Mouse (Mus musculus) hematopoietic stem cell, adult 5-6 weeks (primary cell): ENCODE measurements at regions not wholly inside any gene's neighbourhood (a gene's known extent, or its start where the extent isn't known, plus 50 kb on each side); places are given as distances from the start of the nearest gene placed in this dataset.

Source experiments
- ATAC-seq, 2 experiments: fragments of 125-278 bp in 1 of 2; replicated peaks in 1 of 2; 2 replicates each; pipeline ENCODE4 v1.8.0; 2016 to 2017; ENCODE audit warnings: inconsistent platforms in 2 of 2, mild to moderate bottlenecking in 2 of 2, moderate number of reproducible peaks in 2 of 2, low read depth in 1 of 2, moderate TSS enrichment in 1 of 2; ENCODE audit not compliant: low FRiP score in 2 of 2, poor library complexity in 2 of 2, severe bottlenecking in 2 of 2, insufficient read depth in 1 of 2, low TSS enrichment in 1 of 2

DNA sequence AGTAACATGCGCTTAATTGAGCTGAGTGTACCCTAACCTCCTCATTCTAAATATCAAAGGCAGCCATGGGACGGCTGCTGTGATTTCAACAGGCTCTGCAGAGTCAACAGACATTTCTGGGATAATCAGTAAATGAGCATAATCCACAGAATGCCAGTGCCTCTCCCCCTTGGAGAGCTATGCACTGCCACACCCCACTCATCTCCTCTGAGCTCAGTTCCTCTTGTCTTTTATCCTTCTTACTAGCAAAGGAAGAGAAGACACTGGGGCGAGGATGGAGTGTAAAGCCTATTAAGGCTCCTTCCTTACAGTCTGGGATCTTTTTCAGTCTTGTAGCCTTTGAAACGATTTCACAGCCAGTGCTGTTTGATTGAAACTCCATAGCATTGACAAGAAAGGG, 90.9 kb downstream of the Kctd12 start:
- ATAC-seq, result no peak

DNA sequence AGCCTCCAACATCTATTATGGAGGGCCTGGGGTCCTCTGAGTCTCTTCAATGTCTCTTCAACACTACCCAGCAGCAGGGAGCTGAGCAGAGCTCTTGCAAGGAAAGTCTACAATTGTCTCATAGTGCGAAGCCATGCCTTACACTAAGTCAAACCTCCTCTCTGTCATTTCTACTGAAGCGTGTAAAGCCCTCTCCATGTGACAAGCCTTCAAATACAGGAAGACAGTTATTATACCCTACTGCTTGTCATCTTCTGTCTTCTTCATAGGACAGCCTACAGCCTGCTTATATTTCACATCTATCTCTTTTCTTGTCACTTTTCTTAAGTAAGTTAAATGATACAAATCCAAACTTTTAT, 97.2 kb downstream of the Kctd12 start:
- no peak for ATAC-seq

DNA sequence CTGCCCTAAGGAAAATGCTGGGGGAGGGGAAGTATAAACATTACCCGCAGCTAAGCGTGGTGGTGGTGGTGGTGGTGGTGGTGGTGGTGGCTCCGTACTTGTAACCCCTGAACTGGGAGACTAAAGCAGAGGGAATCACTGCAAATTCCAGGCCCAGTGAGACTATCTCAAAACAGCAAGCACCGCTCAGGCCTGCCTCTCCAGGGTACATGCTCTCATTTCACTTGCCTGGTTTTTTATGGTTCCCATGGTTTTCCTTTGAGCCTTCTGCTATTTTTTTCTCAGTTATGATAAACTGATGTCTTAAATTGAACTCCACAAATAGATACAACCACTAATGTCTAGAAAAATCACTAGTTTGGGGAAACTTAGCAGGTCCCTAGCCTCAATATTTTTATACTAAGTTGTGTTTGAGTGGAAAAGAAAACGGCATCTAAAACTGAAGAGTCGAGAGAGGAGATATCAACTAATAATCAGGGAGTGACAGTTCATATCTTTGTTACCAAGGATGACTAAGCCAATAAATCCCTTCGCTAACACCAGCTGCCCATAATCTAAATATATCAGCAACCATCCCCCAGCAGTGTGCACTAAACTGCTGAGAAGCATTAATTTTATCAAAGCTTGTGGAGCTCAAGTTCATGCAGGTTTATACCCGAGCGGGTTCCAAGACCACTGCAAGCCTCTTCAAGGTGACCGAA, 97.7 kb downstream of the Kctd12 start:
- ATAC-seq, result no peak

DNA sequence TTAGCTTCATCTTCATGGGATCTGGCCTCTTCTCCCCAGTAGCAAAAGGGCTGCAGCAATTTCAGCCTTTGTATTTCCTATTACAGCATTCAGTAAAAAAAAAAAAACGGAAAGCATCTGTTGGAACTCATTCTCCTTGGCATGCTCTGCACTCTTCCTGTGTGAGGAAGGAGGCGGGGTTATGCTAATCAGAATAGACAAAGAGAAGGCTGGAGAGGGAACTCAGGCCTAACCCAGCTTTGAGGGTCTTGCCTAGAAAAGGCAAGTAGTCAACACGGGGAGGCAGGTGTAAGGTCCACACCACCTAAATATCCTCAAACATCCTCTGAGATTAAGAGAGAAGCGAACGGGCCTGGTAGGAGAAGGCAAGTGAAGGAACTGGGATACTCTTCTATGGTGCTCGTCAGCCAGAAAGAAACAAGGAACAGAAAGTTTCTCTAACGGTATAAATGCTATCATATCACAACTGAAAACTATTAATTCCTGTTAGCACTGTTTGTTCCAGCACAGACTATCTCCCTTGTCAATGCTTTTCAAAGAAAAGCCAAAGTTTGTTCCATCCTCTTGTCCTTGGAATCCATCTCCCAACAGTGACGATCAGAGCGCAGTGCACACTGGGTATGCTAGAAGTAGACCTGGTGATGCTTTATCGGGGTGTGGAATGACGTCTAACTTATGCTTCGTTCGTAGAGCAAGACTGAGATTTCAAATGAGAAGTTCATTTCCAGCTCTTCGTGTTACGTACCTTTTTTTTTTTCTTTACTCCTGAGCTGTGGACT, 98.9 kb downstream of the Kctd12 start:
- ATAC-seq, result peak; percentile 96 to 97

DNA sequence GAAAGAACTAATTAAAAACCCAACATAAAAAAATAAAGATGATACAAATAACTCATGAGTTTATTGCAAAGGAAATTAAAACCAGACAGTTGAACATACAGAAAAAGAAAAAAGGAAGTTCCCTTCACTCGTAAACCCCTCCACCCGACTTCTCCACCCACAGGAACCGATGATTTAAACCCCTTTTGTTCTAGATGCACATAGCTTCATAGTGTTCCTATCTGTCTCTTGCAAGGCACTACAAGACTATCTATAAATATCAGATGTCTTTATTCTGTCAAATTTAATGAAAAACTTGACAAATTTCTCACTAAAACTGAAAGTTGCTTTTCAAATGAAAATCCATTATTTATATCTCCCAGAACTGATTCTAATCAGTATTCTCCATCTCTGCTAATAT, 100.2 kb downstream of the Kctd12 start:
- peak; percentile 41 to 44; a peak in 1 of 4 replicates for ATAC-seq

DNA sequence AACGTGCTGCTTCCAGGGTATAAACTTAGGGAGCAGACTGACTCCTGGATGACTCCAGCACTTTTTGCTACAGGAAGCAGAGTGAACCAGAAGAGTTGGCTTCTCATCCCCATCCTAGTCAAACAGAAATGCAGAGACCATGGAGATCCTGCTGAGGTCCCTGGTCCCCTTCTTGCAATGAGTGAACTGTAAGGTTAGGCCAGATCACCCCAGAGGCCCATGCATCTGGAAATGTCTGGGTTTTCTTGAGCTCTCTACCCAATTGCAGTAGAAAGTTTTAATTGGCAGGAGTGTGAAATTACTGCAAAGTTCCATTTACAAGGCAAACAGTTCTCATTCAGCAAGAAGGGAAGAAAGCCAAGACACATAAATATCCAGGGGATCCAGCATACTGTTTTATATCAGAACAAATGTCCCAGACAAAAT, 101.8 kb downstream of the Kctd12 start:
- ATAC-seq, result no peak

DNA sequence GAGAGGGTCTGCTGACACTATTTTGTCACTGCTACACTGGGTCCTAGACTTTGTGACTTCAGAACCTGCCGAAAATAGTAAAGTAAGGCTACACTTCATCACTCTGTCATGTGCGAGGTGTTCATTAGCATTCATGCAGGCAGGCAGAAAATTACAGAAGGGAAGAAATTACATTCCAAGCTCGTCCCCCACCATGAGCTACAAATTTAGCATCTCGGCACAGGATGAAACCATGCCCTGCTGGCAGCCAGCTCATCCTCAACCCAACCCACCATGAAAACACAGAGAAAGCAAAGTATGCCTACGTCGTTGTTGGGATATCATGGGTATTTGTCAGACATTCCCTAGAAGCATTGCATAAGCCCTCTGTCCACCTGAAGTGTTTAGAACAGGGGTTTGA, 103.9 kb downstream of the Kctd12 start:
- ATAC-seq, result no peak

DNA sequence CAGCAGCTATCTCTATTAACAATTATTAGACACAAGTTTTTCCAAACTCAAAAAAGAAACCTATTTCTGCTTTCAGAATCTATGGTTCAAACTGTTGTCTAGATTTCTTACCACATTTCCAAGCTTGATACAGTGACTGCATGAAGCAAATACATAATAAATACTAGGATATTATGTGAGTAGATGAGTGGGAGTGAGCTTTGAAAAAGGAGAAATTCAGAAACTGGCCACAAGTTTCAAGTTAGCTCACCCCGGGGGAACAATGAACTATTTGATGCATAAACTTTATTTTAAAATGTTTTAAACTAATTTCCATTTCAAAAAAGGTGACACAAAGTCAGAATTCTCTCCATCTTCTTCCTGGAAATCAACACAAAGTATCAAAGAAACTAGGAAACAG, 114.3 kb downstream of the Kctd12 start:
- ATAC-seq, result no peak

DNA sequence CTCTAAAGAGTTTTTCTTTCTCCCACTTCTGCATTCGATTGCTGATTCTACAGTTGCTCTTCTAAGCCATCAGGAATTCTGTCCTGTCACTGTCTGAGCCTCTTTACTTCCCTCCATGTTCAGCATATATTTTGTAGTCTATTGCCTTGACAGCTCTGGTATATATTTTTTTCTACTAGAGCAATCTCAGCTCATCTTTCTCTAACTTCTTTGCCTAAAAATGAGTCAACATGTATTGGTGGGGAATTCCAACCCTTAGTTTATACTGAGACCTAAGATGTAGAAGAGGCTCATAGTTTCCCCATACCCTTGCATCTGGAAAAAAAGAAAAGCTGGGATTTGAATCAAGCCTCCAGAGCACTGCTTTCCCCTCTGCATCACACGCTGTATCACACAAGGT, 114.7 kb downstream of the Kctd12 start:
- no peak for ATAC-seq

DNA sequence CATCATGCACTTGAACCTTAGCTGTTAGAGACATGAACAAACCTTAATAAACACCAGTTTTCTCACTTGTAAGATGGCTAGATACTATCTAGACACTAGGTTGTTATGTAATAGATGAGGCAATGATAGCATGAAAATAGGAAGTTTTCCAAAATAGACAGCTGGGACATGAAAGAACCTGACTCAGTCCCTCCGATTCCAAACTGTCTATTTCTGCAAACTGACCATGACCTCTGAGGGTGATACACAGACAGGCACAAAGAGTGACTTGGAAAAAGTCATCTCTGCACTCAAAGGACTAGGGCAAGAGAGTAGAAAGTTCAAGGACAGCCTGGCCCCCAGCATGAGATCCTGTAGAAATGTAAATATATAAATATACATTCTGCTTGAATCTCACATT, 115.9 kb downstream of the Kctd12 start:
- ATAC-seq, result no peak

DNA sequence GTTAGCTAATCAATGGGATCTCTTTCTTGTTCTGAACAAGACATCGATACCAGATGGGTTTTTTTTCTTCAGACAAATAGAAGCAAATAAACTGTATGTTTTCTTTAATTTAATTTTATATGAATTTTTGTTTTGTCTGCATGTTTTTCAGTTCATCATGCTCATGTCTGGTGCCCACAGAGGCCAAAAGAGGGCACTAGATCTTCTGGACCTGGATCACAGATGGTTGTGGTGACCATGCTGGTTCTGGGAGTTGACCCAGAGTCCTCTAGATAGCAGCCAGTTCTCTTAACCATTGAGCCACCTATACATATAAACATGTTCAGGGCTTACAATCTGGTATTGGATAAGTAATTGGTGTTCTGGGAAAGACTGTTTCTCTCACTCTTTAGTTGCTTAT, 120.7 kb downstream of the Kctd12 start:
- ATAC-seq, result no peak

DNA sequence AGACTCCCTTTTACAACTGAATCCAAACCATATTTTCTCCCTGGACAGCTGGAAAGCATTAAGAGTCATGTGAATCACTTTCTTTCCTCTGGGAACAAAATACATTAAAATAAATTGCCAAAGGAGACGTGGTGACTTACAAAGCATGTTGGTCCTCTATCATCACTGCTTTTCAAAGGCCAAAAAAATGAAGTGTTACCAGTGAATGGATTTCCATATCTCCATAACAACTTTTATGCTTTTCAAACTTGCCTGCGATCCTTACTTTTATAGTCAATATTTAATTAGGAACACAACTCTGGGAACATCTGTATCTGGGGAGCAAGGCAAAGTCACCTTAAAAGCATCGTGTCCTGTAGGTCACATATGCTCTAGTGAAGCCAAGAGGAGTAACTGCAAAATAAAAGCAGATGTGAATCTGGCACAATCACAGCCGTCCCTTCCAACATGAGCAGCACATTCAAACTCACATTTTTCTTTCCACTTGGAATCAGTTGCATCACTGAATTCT, 123.0 kb downstream of the Kctd12 start:
- no peak for ATAC-seq

DNA sequence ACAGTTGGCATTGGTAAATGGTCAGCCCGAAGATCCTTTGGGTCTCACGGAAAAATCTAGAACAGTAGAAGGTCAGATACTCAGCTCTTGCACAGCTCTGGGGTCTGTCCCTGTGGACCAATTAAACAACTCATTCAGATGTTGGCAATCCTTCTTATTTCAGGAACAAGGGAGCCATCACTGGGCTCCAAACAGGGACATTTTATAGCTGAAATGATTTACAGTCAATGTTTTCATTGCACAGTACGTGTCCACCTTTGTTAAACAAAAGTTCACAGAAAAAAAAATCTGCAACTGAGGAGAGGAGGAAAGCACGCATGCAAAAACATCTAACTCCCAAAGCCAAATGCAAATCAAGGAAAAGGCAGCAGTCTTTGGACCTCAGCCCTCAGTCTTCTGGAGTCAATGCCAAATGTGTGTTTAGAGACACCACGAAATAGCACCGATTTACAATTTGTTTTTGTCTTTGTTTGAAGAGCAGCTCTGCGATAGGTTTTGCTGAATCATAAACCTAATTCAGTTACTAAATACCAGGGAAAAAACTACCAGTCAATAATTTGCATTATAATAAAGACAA, 127.1 kb downstream of the Kctd12 start:
- ATAC-seq, result no peak

DNA sequence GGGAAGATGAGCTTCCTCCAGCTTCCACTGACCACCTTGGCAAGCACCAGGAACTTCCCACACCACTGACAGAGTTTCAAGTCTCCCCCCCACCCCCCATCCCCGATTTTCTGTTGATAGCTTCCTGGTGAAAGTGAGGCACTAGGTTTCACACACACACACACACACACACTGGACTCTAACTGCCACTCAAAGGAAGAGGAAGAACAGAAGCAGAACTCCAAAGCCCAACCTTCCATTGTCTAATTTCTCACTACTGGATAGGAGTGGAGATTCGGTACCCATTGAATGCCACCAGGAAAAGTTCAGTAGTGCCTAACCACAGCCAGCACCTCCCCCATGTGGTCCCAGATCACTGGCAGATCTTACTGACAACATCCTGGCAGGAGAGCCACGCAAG, 138.7 kb downstream of the Kctd12 start:
- peak; percentile 37 to 53; a peak in 2 of 4 replicates for ATAC-seq

DNA sequence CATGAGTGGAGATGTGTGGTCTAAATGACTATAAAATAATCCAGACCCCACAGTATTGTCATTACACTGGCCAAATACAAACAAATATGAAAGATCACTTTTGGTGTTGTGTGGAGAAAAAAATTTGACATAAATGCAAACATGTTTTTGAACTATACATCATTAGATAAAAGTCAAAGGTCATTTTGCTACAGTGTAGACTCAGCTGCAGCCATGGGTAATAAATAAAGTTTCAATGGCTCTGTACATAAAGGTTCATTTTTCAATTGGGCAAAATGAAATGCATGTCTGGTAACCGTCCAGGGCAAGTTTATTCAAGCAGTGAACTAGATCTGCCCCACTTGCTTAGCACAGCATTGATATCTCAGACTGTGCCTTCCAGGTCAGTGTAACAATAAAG, 144.8 kb downstream of the Kctd12 start:
- no peak for ATAC-seq

DNA sequence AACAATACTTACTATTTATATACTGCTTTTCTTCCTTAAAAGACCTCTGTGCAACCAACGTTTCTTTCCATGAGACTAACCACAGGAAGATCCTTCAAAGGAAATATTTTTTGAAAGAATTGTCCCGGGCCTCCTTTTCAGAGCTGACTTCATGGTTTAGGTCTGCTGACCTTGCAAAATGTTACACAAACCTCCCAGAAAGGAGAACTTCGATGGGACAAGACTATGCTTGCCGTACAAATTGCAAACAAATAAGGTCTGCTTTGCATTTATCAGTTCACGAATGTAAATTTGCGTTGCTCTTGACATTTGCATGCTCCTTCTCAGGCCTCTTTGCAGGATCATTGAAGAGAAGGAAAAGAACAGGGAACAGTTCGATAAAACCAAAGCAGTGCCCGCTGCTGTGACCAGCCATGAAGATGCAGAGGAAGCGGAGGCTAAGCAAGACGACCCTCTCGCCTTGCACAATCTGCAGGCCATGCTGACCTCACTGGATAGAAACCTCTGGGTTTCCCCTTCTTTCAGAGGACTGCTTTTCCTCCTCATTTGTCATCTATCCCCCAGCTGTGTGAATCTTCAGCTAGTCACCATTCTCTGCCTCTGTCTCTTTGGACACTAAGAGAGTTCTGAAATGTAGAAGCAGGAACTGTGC, 147.2 kb downstream of the Kctd12 start:
- ATAC-seq, result peak; percentile 61 to 73

DNA sequence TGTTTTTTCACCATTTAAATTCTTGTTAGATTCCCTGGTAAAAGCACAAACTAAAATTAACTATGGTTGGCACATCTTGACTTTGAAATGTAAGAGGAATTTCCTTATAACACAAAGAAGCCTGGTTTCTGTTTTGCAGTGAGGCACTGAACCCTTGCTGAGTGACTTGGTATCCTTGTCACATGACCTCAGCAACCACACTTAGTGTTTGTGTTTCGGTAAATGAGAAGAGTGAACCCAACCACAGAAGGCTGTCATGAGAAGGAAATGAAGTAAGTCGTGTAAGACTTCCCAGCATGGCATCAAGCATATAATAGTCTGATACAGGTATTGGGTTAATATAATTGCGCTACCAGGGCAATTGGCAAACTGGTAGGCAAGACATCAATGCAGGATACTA, 154.0 kb downstream of the Kctd12 start:
- peak; percentile 62 to 74 for ATAC-seq
